Mouse (Mus musculus) embryonic fibroblast, embryonic 13.5 days (primary cell): ENCODE data around the gene Col5a1.

Experiments used
- CTCF ChIP-seq: IDR thresholded peaks from 2 replicates; pipeline ENCODE4 v1.5.1; 2011; ENCODE audit warnings: mild to moderate bottlenecking, control low read depth, low read length, moderate library complexity, borderline replicate concordance; ENCODE audit not compliant: insufficient read depth
- POLR2A ChIP-seq: IDR thresholded peaks from 2 replicates; pipeline ENCODE4 v1.6.1; 2011; ENCODE audit warnings: low read depth, mild to moderate bottlenecking, control low read depth, low read length, moderate library complexity

- TF ChIP-seq CTCF (no peak), POLR2A (no peak)
These were observed 177.6 kb downstream of the Col5a1 start for GRCm38 (mm10) chr2:28063711-28064338.
